Mouse (Mus musculus): Measurements from ENCODE around the gene Atp1a3. TPM values are rescaled to one million over a fixed set of nuclear protein-coding genes. Genes with fewer than 3 reads are reported as not detected.

The Atp1a3 gene
- total RNA-seq, 1 experiment, result 21.2 TPM

GRCm38 (mm10) chr7:24953966-24954365 is 51.8 kb downstream of the Atp1a3 start:
- H3K4me3 ChIP-seq (ENCODE audit: insufficient read depth in 1 of 2, low read depth in 1 of 2, low read length in 2 of 2, poor library complexity in 1 of 2, severe bottlenecking in 1 of 2), result peak overlapping the region; percentile 33 to 45; a peak in 2 of 4 replicates
- in situ Hi-C loops (cut with MboI; ENCODE audit: low sequenced_read_pairs in 2 of 2, unreplicated experiment in 2 of 2), result loop anchor here in 1 of 2 experiments (25.0 kb wide), 1 partner anchor 342 kb away; the partner anchor contains the start of gene Phldb3
- no peaks in the 10 kb centered on the region for H3K9me3 ChIP-seq (ENCODE audit: control insufficient read depth, insufficient read depth, low read depth, low read length)
- no peak overlapping the region for H3K27ac ChIP-seq (ENCODE audit: insufficient read depth, low read depth, low read length, poor library complexity, severe bottlenecking)
- H3K36me3 ChIP-seq (ENCODE audit: control insufficient read depth, insufficient read depth, low read length, poor library complexity, severe bottlenecking), result no peaks in the 10 kb centered on the region
- no peak for TF ChIP-seq MAFK (IDR thresholded peaks at IDR 0.05; ENCODE audit: insufficient read depth, low read depth, low read length)
- no peak for TF ChIP-seq ZC3H11A (IDR thresholded peaks at IDR 0.05; ENCODE audit: borderline replicate concordance, low read depth, low read length)
- TF ChIP-seq HCFC1 (IDR thresholded peaks at IDR 0.05; ENCODE audit: borderline replicate concordance, insufficient read depth, low read length), result no peak
- TF ChIP-seq ZNF384 (IDR thresholded peaks at IDR 0.05; ENCODE audit: low read depth, low read length), result no peak
- TF ChIP-seq CHD2 (IDR thresholded peaks at IDR 0.05; ENCODE audit: low read depth, low read length), result no peak
- peaks cover 0 to 9% of the 10 kb centered on the region in 2 experiments; a peak in 2 of 4 replicates for H3K4me1 ChIP-seq (ENCODE audit: control insufficient read depth in 2 of 2, insufficient read depth in 2 of 2, low read length in 2 of 2, poor library complexity in 1 of 2)
- no peak for DNase-seq (ENCODE audit: low read depth, low spot score)
- H3K9ac ChIP-seq (ENCODE audit: insufficient read depth, low read depth, low read length, poor library complexity, severe bottlenecking), result peak overlapping the region; percentile 52; the same call in 1 of the 2 replicates

DNA sequence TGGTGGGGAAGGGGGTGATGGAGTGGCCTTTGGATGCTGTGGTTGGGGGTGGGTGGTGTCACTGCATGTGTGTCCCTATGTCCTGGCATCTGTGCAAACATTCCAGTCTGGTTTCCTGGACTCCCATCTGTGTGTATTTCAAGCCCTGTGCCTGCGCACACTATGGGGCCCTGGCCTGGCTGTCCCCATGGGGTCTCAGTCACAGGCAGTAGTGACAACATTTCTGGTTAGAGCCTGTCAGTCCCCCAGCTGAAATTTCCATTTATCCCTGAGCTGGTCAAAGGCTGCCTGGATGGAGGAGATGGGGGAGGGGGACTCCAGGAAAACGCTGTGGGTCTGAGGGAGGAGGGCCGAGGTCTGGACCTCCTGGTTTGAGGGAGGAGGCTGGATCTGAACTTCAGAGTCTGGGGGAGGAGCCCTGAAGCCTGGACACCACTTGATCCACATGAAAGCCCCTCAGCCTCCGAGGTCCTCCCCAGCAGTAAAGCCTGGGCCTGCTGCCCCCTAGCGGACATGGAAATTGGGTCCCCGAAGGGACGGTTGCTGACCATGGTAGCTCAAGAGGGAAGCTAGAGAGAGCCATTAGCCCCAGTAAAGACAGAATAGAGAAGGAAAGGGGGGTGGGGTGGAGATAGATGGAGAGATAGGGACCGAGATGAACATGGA is 55.7 kb downstream of the Atp1a3 start:
- no peak overlapping the region for H3K4me3 ChIP-seq (ENCODE audit: insufficient read depth in 1 of 2, low read depth in 1 of 2, low read length in 2 of 2, poor library complexity in 1 of 2, severe bottlenecking in 1 of 2)
- DNase-seq (ENCODE audit: low read depth, low spot score), result peak; percentile 79
- H3K9me3 ChIP-seq (ENCODE audit: control insufficient read depth, insufficient read depth, low read depth, low read length), result no peaks in the 10 kb centered on the region
- no peaks in the 10 kb centered on the region for H3K36me3 ChIP-seq (ENCODE audit: control insufficient read depth, insufficient read depth, low read length, poor library complexity, severe bottlenecking)
- no peak overlapping the region for H3K27ac ChIP-seq (ENCODE audit: insufficient read depth, low read depth, low read length, poor library complexity, severe bottlenecking)
- no peak overlapping the region for H3K9ac ChIP-seq (ENCODE audit: insufficient read depth, low read depth, low read length, poor library complexity, severe bottlenecking)
- TF ChIP-seq ZC3H11A (IDR thresholded peaks at IDR 0.05; ENCODE audit: borderline replicate concordance, low read depth, low read length), result peak; percentile 32; the same call in 1 of the 2 replicates
- TF ChIP-seq ZNF384 (IDR thresholded peaks at IDR 0.05; ENCODE audit: low read depth, low read length), result no peak
- in situ Hi-C loops (cut with MboI; ENCODE audit: low sequenced_read_pairs in 2 of 2, unreplicated experiment in 2 of 2), result loop anchor here in 1 of 2 experiments (25.0 kb wide), 1 partner anchor 338 kb away; the partner anchor contains the start of gene Phldb3
- H3K4me1 ChIP-seq (ENCODE audit: control insufficient read depth in 2 of 2, insufficient read depth in 2 of 2, low read length in 2 of 2, poor library complexity in 1 of 2), result peaks cover 0 to 29% of the 10 kb centered on the region in 2 experiments; a peak in 2 of 4 replicates

GRCm38 (mm10) chr7:24948774-24949173 is 57.0 kb downstream of the Atp1a3 start:
- no peak for DNase-seq (ENCODE audit: low read depth, low spot score)
- Histone ChIP-seq H3K4me3 (ENCODE audit: insufficient read depth in 1 of 2, low read depth in 1 of 2, low read length in 2 of 2, poor library complexity in 1 of 2, severe bottlenecking in 1 of 2) (no peak overlapping the region), H3K27ac (ENCODE audit: insufficient read depth, low read depth, low read length, poor library complexity, severe bottlenecking) (no peak overlapping the region), H3K9me3 (ENCODE audit: control insufficient read depth, insufficient read depth, low read depth, low read length) (no peaks in the 10 kb centered on the region), H3K9ac (ENCODE audit: insufficient read depth, low read depth, low read length, poor library complexity, severe bottlenecking) (no peak overlapping the region), H3K36me3 (ENCODE audit: control insufficient read depth, insufficient read depth, low read length, poor library complexity, severe bottlenecking) (no peaks in the 10 kb centered on the region), H3K4me1 (ENCODE audit: control insufficient read depth in 2 of 2, insufficient read depth in 2 of 2, low read length in 2 of 2, poor library complexity in 1 of 2) (peaks cover 0 to 33% of the 10 kb centered on the region in 2 experiments; a peak in 2 of 4 replicates)
- in situ Hi-C loops (cut with MboI; ENCODE audit: low sequenced_read_pairs in 2 of 2, unreplicated experiment in 2 of 2), result no loop called here
- no peak for TF ChIP-seq HCFC1 (IDR thresholded peaks at IDR 0.05; ENCODE audit: borderline replicate concordance, insufficient read depth, low read length)
- TF ChIP-seq CHD2 (IDR thresholded peaks at IDR 0.05; ENCODE audit: low read depth, low read length), result no peak
- TF ChIP-seq ZC3H11A (IDR thresholded peaks at IDR 0.05; ENCODE audit: borderline replicate concordance, low read depth, low read length), result no peak
- no peak for TF ChIP-seq ZNF384 (IDR thresholded peaks at IDR 0.05; ENCODE audit: low read depth, low read length)
- no peak for TF ChIP-seq MAFK (IDR thresholded peaks at IDR 0.05; ENCODE audit: insufficient read depth, low read depth, low read length)

- H3K4me3 ChIP-seq (ENCODE audit: insufficient read depth in 1 of 2, low read depth in 1 of 2, low read length in 2 of 2, poor library complexity in 1 of 2, severe bottlenecking in 1 of 2), result no peak overlapping the region
- in situ Hi-C loops (cut with MboI; ENCODE audit: low sequenced_read_pairs in 2 of 2, unreplicated experiment in 2 of 2), result no loop called here
- no peaks in the 10 kb centered on the region for H3K9me3 ChIP-seq (ENCODE audit: control insufficient read depth, insufficient read depth, low read depth, low read length)
- peaks cover 0 to 35% of the 10 kb centered on the region in 2 experiments; a peak in 2 of 4 replicates for H3K4me1 ChIP-seq (ENCODE audit: control insufficient read depth in 2 of 2, insufficient read depth in 2 of 2, low read length in 2 of 2, poor library complexity in 1 of 2)
- H3K27ac ChIP-seq (ENCODE audit: insufficient read depth, low read depth, low read length, poor library complexity, severe bottlenecking), result no peak overlapping the region
- no peaks in the 10 kb centered on the region for H3K36me3 ChIP-seq (ENCODE audit: control insufficient read depth, insufficient read depth, low read length, poor library complexity, severe bottlenecking)
- DNase-seq (ENCODE audit: low read depth, low spot score), result peak; percentile 57
- no peak overlapping the region for H3K9ac ChIP-seq (ENCODE audit: insufficient read depth, low read depth, low read length, poor library complexity, severe bottlenecking)
- TF ChIP-seq MAFK (IDR thresholded peaks at IDR 0.05; ENCODE audit: insufficient read depth, low read depth, low read length) (no peak), ZNF384 (IDR thresholded peaks at IDR 0.05; ENCODE audit: low read depth, low read length) (no peak), CHD2 (IDR thresholded peaks at IDR 0.05; ENCODE audit: low read depth, low read length) (no peak), ZC3H11A (IDR thresholded peaks at IDR 0.05; ENCODE audit: borderline replicate concordance, low read depth, low read length) (no peak), HCFC1 (IDR thresholded peaks at IDR 0.05; ENCODE audit: borderline replicate concordance, insufficient read depth, low read length) (no peak)
These were observed 58.3 kb downstream of the Atp1a3 start for GRCm38 (mm10) chr7:24947316-24948048.

Data from ES-E14 (cell line).